Mouse (Mus musculus): Measurements from ENCODE around the gene Nudt16. TPM values are rescaled to one million over a fixed set of nuclear protein-coding genes. Genes with fewer than 3 reads are reported as not detected.
"Not testable (repeated sequence)": the region's sequence is repeated elsewhere in the genome, so short reads cannot be mapped to it uniquely, and the experiment has no call there.

The Nudt16 gene
- 14.6 and 18.7 TPM in 2 replicates for total RNA-seq (2014; fragmentation: Nextera tagmentation)
- total RNA-seq (2017) = 7.5 and 8.2 TPM in 2 replicates

DNA sequence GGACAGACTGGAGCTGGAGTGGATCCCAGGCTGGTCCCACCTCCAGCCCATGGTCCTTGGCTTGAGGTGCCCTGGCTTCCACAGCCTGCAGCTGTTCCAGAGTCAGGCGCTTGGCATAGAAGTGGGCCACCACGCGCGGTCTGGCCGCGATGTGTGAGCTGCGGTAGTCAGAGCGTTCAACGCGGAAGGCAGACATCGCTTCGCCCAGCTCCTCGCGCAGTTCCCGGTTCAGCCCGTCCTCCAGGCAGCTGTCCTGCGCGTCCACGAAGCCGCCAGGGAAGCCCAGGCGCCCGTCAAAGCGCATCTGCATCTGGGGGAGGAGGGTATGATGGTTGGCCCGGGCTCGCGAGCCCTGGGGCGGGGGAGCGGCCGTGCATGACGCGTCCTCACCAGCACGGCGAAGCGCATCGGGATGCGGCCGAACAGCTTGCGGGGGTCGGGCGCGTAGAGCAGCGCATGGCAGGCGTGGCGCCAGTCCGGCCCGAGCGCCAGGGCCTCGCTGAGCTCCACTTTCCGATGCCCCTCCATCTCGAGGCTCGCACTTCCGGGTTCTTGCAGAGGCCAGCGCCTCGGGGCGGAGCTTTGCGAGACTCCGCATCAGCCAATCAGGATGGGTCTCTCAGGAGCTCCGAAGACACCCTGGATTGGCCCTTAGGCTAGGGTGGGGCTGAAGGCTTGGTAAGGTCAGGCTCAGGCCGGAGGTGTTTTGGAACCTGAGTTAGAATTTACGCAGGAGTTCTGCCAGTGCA, at the start of gene Nudt16:
Gene Nudt16 (minus strand): TSS at position 572 of the 749 bp plus-strand sequence.
- peak; percentile 91 for ATAC-seq (replicated peaks; ENCODE audit: poor library complexity, severe bottlenecking)

DNA sequence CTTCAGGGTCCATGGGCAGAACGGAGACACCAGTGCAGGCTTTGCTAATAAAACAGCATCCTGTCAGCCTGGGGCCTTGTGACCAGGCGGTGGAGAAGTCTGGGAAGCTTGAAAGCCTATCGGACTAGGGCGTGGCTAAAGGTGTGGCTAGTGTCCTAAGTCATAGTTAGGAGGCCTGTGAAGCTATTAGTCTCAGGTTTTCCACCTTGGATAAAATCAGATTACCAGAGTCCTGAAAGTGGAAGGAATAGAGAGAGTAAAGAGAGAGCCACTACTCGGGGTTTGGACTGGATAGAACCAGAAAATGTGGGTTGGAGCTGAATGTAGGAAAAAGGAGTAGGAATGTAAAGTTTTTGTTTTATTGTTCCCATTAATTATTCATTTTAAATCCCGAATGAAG, 13.4 kb upstream of the Nudt16 start, which contains the start of gene 1700080E11Rik:
Gene 1700080E11Rik (minus strand): TSS at position 101 of the 400 bp plus-strand sequence.
- no peak for ATAC-seq (replicated peaks; ENCODE audit: poor library complexity, severe bottlenecking)

- ATAC-seq (replicated peaks; ENCODE audit: poor library complexity, severe bottlenecking) = peak; percentile 55; the same call in 1 of the 2 replicates
Measured at GRCm38 (mm10) chr9:105139204-105139603, 7.6 kb upstream of the Nudt16 start.

DNA sequence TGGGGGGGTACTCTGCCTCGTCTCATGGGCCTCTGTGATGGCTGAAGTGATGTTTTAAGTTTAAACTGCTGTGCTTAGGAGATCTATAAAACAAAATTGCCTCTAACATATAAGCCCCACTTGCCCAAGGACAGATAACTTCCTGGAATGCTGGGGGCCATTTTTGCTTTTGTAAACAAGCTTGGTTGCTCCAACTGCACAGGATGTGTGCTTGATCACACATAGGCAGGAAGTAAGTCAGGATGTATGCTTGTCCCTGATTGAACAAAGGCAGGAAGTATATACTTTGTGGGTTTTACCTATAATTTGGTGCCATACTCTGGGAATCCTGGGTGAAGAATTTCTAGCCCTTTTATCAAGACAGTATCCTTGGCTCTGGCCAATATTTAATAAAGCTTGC, 4.8 kb upstream of the Nudt16 start:
- no peak for ATAC-seq (replicated peaks; ENCODE audit: poor library complexity, severe bottlenecking)

DNA sequence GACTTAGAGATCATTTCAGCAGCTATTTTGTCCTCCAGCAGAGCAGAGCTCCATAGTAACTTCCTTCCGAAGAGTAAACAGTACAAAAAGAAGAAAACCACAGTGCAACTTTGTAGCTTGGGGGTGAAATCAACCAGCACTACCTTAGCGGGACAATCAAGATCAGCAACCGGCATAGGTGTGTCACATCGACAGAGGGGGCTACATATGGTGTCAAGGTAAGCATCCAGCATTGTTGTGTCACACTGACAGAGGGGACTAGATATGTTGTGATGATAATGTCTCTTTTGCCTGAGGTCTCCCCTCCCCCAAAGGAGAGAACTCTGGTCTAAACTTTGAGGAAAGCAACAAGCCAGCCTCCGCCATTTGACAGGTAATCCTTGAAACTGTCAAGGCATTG, 2.9 kb upstream of the Nudt16 start:
- no peak for ATAC-seq (replicated peaks; ENCODE audit: poor library complexity, severe bottlenecking)

DNA sequence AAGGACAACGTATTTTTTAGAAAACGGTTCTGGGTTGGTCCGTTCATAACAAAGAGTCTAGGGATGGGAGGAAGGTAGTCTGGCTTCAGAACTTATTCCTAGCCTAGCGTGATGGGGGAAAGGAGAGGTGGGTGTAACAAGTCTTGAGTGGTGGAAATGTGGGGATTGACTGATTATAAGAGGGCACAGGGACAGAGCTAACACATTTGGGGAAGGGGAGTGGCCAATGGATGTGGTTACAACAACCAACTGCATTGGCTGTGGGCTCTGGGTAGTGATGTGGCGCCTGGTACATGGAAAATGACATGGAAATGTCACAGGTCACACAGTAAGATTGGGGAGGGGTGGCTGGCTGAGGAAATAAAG, 361 bp upstream of the Nudt16 start:
- ATAC-seq (replicated peaks; ENCODE audit: poor library complexity, severe bottlenecking) = peak; percentile 48

- ATAC-seq (replicated peaks; ENCODE audit: poor library complexity, severe bottlenecking) = no peak
Measured at GRCm38 (mm10) chr9:105130331-105130730, 1.3 kb downstream of the Nudt16 start.

GRCm38 (mm10) chr9:105125206-105125605, 6.4 kb downstream of the Nudt16 start:
- not testable (repeated sequence) for ATAC-seq (replicated peaks; ENCODE audit: poor library complexity, severe bottlenecking)

DNA sequence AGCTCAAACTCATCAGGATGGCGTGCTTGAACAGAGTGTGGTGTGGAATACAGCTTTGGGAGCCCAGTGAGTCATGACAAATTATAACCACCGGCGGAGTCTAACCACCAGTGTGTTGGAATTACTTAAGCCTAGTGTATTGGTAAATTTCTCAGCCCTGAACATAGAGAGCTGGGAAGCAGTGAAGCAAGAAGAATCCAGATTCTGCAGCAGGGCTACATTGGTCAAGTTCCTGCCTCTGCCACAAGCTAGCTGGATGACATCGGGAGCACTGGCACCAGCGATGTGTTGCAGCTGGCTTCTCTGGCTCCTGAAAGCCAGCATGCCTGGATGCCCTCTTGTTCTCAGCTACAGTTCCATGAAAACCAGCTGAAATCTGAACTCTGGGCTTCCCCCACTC, 27.7 kb downstream of the Nudt16 start:
- no peak for ATAC-seq (replicated peaks; ENCODE audit: poor library complexity, severe bottlenecking)

DNA sequence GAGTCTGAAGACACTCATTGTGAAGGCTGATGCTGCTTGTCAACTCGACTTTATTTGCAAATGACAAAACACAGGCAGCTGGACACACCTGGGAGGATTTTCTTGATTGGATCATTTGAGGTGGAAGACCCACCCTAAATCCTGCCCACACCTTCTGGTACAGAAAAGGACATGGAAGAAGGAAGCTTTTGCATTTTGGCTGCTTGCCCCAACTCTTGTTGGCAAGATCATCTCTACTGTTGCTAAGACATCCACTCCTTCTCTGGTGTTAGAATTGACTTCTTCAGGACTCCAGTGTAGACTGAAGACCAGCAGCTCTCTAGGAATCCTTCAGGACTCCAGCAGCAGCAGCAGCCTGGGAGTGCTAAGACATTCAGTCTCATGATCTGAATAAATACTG, 29.7 kb downstream of the Nudt16 start:
- no peak for ATAC-seq (replicated peaks; ENCODE audit: poor library complexity, severe bottlenecking)

- ATAC-seq (replicated peaks; ENCODE audit: poor library complexity, severe bottlenecking) = peak; percentile 20; the same call in 1 of the 2 replicates
Measured at GRCm38 (mm10) chr9:105100807-105101570, 30.6 kb downstream of the Nudt16 start.

- ATAC-seq (replicated peaks; ENCODE audit: poor library complexity, severe bottlenecking) = no peak
Measured at GRCm38 (mm10) chr9:105080246-105080645, 51.4 kb downstream of the Nudt16 start.

Other genes with a start within 250 kb of the Nudt16 start
- gene Mrpl3, start 78.6 kb downstream of the Nudt16 start, total RNA-seq (2014; fragmentation: Nextera tagmentation) = 96.7 and 101 TPM in 2 replicates
- gene Mrpl3, start 78.6 kb downstream of the Nudt16 start, total RNA-seq (2017) = 89.0 and 89.1 TPM in 2 replicates
- not detected in 2 replicates for gene 1700080E11Rik, start 13.3 kb upstream of the Nudt16 start, total RNA-seq (2014; fragmentation: Nextera tagmentation)
- gene 1700080E11Rik, start 13.3 kb upstream of the Nudt16 start, total RNA-seq (2017) = not detected in 2 replicates

Data from granulocyte monocyte progenitor cell, adult 5-6 weeks (primary cell).